Mouse (Mus musculus): ENCODE measurements around the gene Gabra5. TPM values are rescaled to one million over a fixed set of nuclear protein-coding genes. Genes with fewer than 3 reads are reported as not detected.
A peak's percentile ranks its signal among the peaks of the same experiment; 100 is the strongest.

Gene Gabra5
- total RNA-seq (2014; fragmentation: Nextera tagmentation) = not detected in 2 replicates
- 0.11 TPM in 1 of 2 replicates, not detected in the other for total RNA-seq (2017)
- polyA plus RNA-seq (2012) = not detected in 2 replicates

- Histone ChIP-seq H3K9me3 (replicated peaks) (peaks cover 37% of the 10 kb centered on the region), H3K36me3 (replicated peaks) (no peaks in the 10 kb centered on the region), H3K4me1 (ENCODE audit: insufficient read depth, low read depth, low read length) (no peaks in the 10 kb centered on the region), H3K27me3 (ENCODE audit: insufficient read depth, low read length) (no peaks in the 10 kb centered on the region), H3K4me3 (ENCODE audit: low read depth, low read length) (no peak within 1 kb of the TSS; the same call in 1 of the 2 replicates)
- no peak for ATAC-seq (ENCODE audit: extremely low read depth, insufficient number of reproducible peaks, low FRiP score, poor library complexity, severe bottlenecking)
- no peak for DNase-seq (ENCODE audit: low spot score)
- TF ChIP-seq GATA2 (IDR thresholded peaks at IDR 0.05; ENCODE audit: borderline replicate concordance, low read depth, low read length) (no peak), POLR2AphosphoS5 (IDR thresholded peaks at IDR 0.05; ENCODE audit: insufficient replicate concordance, low read depth, low read length) (no peak), TAL1 (conservative IDR thresholded peaks at IDR 0.05; ENCODE audit: low read depth, low read length) (no peak), CTCF (IDR thresholded peaks at IDR 0.05; ENCODE audit: low read depth, low read length) (no peak), GATA1 (IDR thresholded peaks at IDR 0.05; ENCODE audit: borderline replicate concordance, low read length) (no peak)
These were observed at the start of gene Gabra5 for GRCm38 (mm10) chr7:57509681-57510141. Gene Gabra5, minus strand, starts transcription at chr7:57510059.

GRCm38 (mm10) chr7:57538565-57538964, 28.7 kb upstream of the Gabra5 start:
- Histone ChIP-seq H3K9me3 (replicated peaks) (peaks cover 12% of the 10 kb centered on the region), H3K27me3 (ENCODE audit: insufficient read depth, low read length) (no peaks in the 10 kb centered on the region), H3K4me3 (ENCODE audit: low read depth, low read length) (no peak overlapping the region), H3K36me3 (replicated peaks) (no peaks in the 10 kb centered on the region), H3K4me1 (ENCODE audit: insufficient read depth, low read depth, low read length) (no peaks in the 10 kb centered on the region)
- 0 out of 2 replicates have a peak, but pooled peaks have one; percentile 6 for TF ChIP-seq CTCF (IDR thresholded peaks at IDR 0.05; ENCODE audit: low read depth, low read length)
- no peak for TF ChIP-seq GATA1 (IDR thresholded peaks at IDR 0.05; ENCODE audit: borderline replicate concordance, low read length)
- no peak for TF ChIP-seq POLR2AphosphoS5 (IDR thresholded peaks at IDR 0.05; ENCODE audit: insufficient replicate concordance, low read depth, low read length)
- no peak for DNase-seq (ENCODE audit: low spot score)
- ATAC-seq (ENCODE audit: extremely low read depth, insufficient number of reproducible peaks, low FRiP score, poor library complexity, severe bottlenecking) = no peak

GRCm38 (mm10) chr7:57532676-57533075, 22.8 kb upstream of the Gabra5 start:
- Histone ChIP-seq H3K36me3 (replicated peaks) (no peaks in the 10 kb centered on the region), H3K27me3 (ENCODE audit: insufficient read depth, low read length) (no peaks in the 10 kb centered on the region), H3K9me3 (replicated peaks) (peaks cover 24% of the 10 kb centered on the region), H3K4me1 (ENCODE audit: insufficient read depth, low read depth, low read length) (no peaks in the 10 kb centered on the region), H3K4me3 (ENCODE audit: low read depth, low read length) (no peak overlapping the region)
- TF ChIP-seq CTCF (IDR thresholded peaks at IDR 0.05; ENCODE audit: low read depth, low read length) (no peak), TAL1 (conservative IDR thresholded peaks at IDR 0.05; ENCODE audit: low read depth, low read length) (no peak), GATA2 (IDR thresholded peaks at IDR 0.05; ENCODE audit: borderline replicate concordance, low read depth, low read length) (no peak), GATA1 (IDR thresholded peaks at IDR 0.05; ENCODE audit: borderline replicate concordance, low read length) (no peak), POLR2AphosphoS5 (IDR thresholded peaks at IDR 0.05; ENCODE audit: insufficient replicate concordance, low read depth, low read length) (no peak)
- no peak for DNase-seq (ENCODE audit: low spot score)
- ATAC-seq (ENCODE audit: extremely low read depth, insufficient number of reproducible peaks, low FRiP score, poor library complexity, severe bottlenecking) = no peak

GRCm38 (mm10) chr7:57529954-57530353, 20.1 kb upstream of the Gabra5 start:
- H3K4me3 ChIP-seq (ENCODE audit: low read depth, low read length) = no peak overlapping the region
- H3K4me1 ChIP-seq (ENCODE audit: insufficient read depth, low read depth, low read length) = no peaks in the 10 kb centered on the region
- TF ChIP-seq GATA1 (IDR thresholded peaks at IDR 0.05; ENCODE audit: borderline replicate concordance, low read length) = no peak
- no peak for TF ChIP-seq POLR2AphosphoS5 (IDR thresholded peaks at IDR 0.05; ENCODE audit: insufficient replicate concordance, low read depth, low read length)
- no peak for TF ChIP-seq TAL1 (conservative IDR thresholded peaks at IDR 0.05; ENCODE audit: low read depth, low read length)
- no peak for TF ChIP-seq GATA2 (IDR thresholded peaks at IDR 0.05; ENCODE audit: borderline replicate concordance, low read depth, low read length)
- TF ChIP-seq CTCF (IDR thresholded peaks at IDR 0.05; ENCODE audit: low read depth, low read length) = no peak
- no peaks in the 10 kb centered on the region for H3K27me3 ChIP-seq (ENCODE audit: insufficient read depth, low read length)
- no peaks in the 10 kb centered on the region for H3K36me3 ChIP-seq (replicated peaks)
- peaks cover 17% of the 10 kb centered on the region for H3K9me3 ChIP-seq (replicated peaks)
- no peak for DNase-seq (ENCODE audit: low spot score)
- no peak for ATAC-seq (ENCODE audit: extremely low read depth, insufficient number of reproducible peaks, low FRiP score, poor library complexity, severe bottlenecking)

- H3K4me1 ChIP-seq (ENCODE audit: insufficient read depth, low read depth, low read length) = no peaks in the 10 kb centered on the region
- H3K9me3 ChIP-seq (replicated peaks) = peaks cover 17% of the 10 kb centered on the region
- DNase-seq (ENCODE audit: low spot score) (no peak), ATAC-seq (ENCODE audit: extremely low read depth, insufficient number of reproducible peaks, low FRiP score, poor library complexity, severe bottlenecking) (no peak)
- TF ChIP-seq GATA2 (IDR thresholded peaks at IDR 0.05; ENCODE audit: borderline replicate concordance, low read depth, low read length) = no peak
- TF ChIP-seq GATA1 (IDR thresholded peaks at IDR 0.05; ENCODE audit: borderline replicate concordance, low read length) = no peak
- no peak for TF ChIP-seq POLR2AphosphoS5 (IDR thresholded peaks at IDR 0.05; ENCODE audit: insufficient replicate concordance, low read depth, low read length)
- no peak for TF ChIP-seq CTCF (IDR thresholded peaks at IDR 0.05; ENCODE audit: low read depth, low read length)
- no peak for TF ChIP-seq TAL1 (conservative IDR thresholded peaks at IDR 0.05; ENCODE audit: low read depth, low read length)
- no peaks in the 10 kb centered on the region for H3K36me3 ChIP-seq (replicated peaks)
- H3K27me3 ChIP-seq (ENCODE audit: insufficient read depth, low read length) = no peaks in the 10 kb centered on the region
- H3K4me3 ChIP-seq (ENCODE audit: low read depth, low read length) = no peak overlapping the region
These were observed 19.6 kb upstream of the Gabra5 start for GRCm38 (mm10) chr7:57529451-57529850.

GRCm38 (mm10) chr7:57512955-57513354, 3.1 kb upstream of the Gabra5 start:
- DNase-seq (ENCODE audit: low spot score) (no peak), ATAC-seq (ENCODE audit: extremely low read depth, insufficient number of reproducible peaks, low FRiP score, poor library complexity, severe bottlenecking) (no peak)
- no peaks in the 10 kb centered on the region for H3K4me1 ChIP-seq (ENCODE audit: insufficient read depth, low read depth, low read length)
- peaks cover 35% of the 10 kb centered on the region for H3K9me3 ChIP-seq (replicated peaks)
- no peaks in the 10 kb centered on the region for H3K36me3 ChIP-seq (replicated peaks)
- no peak overlapping the region for H3K4me3 ChIP-seq (ENCODE audit: low read depth, low read length)
- H3K27me3 ChIP-seq (ENCODE audit: insufficient read depth, low read length) = no peaks in the 10 kb centered on the region
- TF ChIP-seq TAL1 (conservative IDR thresholded peaks at IDR 0.05; ENCODE audit: low read depth, low read length) (no peak), GATA1 (IDR thresholded peaks at IDR 0.05; ENCODE audit: borderline replicate concordance, low read length) (no peak), POLR2AphosphoS5 (IDR thresholded peaks at IDR 0.05; ENCODE audit: insufficient replicate concordance, low read depth, low read length) (no peak), GATA2 (IDR thresholded peaks at IDR 0.05; ENCODE audit: borderline replicate concordance, low read depth, low read length) (no peak), CTCF (IDR thresholded peaks at IDR 0.05; ENCODE audit: low read depth, low read length) (no peak)

Measured in G1E (cell line).